Mouse (Mus musculus) cortical plate, adult 2 months (tissue): ENCODE results near the gene Gria1. TPM values are rescaled to one million over a fixed set of nuclear protein-coding genes. Genes with fewer than 3 reads are reported as not detected.

Experiments used
- H3K27ac ChIP-seq: fragments of 200-500 bp; 2 replicates; pipeline ENCODE4 v1.5.1; 2012; ENCODE audit warnings: low read length, control low read depth, inconsistent platforms; ENCODE audit not compliant: insufficient read depth
- H3K4me1 ChIP-seq: fragments of 200-500 bp; 2 replicates; pipeline ENCODE4 v1.6.1; 2011; ENCODE audit warnings: low read length; ENCODE audit not compliant: control insufficient read depth, insufficient read depth
- H3K4me3 ChIP-seq: fragments of 200-500 bp; 2 replicates; pipeline ENCODE4 v1.5.1; 2011; ENCODE audit warnings: mild to moderate bottlenecking, low read length, control low read depth; ENCODE audit not compliant: insufficient read depth
- CTCF ChIP-seq: fragments of 200-500 bp; IDR thresholded peaks from 2 replicates; pipeline ENCODE4 v1.5.1; 2011; ENCODE audit warnings: mild to moderate bottlenecking, control low read depth, low read length; ENCODE audit not compliant: insufficient read depth; ENCODE audit errors: extremely low read depth
- POLR2A ChIP-seq: fragments of 200-500 bp; IDR thresholded peaks from 2 replicates; pipeline ENCODE4 v1.6.1; 2011; ENCODE audit warnings: mild to moderate bottlenecking, low read length, control low read depth; ENCODE audit not compliant: insufficient read depth; ENCODE audit errors: extremely low read depth
- polyA plus RNA-seq: library from polyadenylated mRNA; depleted of rRNA; stranded (reverse); fragments of >200 nt; gene quantifications from 2 replicates; pipeline ENCODE4 v1.2.3, GENCODE M21; 2012

The Gria1 gene
- polyA plus RNA-seq, 1 experiment, result 100.0 TPM

DNA sequence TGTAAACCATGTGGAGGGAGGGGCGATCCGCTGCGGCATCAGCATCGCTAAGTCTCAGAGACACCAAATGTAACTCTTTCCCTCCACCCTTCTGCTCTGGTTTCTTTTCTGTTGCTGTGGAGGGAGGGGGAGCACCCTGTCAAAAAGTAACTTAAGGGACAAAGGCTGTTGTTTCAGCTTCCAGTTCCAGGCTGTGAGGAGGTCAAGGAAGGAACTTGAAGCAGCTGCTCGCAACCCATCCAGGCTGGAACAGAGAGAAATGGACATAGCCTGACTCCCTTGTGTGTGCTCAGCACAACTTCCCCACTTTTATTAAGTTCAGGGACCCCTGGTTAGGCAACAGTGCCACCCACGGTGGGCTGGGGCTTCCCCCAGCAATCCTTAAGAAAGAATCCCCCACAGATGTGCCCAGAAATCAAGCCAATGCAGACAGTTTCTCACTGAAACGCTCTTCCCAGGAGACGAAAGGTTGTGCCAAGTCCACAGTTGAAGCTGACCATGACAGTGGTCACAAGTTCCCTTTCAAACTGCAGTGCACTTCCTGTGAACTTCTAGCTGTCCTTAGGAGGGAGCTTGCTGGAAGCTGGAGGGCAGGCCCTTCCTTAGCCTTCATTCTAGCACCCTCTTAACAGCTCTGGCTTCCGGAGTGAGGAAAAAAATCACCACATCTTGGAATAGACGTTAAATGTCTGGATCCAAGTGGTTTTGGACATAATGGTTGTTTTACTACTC lies 190.2 kb downstream of the Gria1 start:
- Histone ChIP-seq H3K27ac (no peak overlapping the region), H3K4me3 (no peak overlapping the region), H3K4me1 (no peaks in the 10 kb centered on the region; the same call in 1 of the 2 replicates)
- TF ChIP-seq CTCF (no peak), POLR2A (no peak)

DNA sequence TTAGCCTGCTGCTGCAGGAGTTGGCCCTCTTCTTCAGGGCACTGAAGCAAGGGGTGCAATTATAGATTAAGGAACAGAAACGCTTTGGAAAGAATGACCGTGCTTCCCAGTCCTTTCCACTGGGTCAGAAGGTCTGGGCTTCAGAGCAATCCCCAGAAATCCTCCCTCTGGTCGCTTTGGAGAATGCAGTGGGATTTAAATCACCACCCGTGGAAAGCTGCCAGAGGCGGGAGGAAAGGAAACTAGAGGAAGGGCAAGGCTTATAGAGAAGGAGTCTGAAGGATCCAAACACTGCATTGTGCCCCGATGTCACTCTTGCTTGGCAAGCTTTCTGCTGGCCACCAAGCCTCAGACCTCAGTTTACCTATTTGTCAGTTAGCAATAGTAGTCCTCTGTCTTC lies 193.2 kb downstream of the Gria1 start:
- no peak for TF ChIP-seq POLR2A
- TF ChIP-seq CTCF, result no peak
- Histone ChIP-seq H3K4me3 (no peak overlapping the region), H3K27ac (no peak overlapping the region), H3K4me1 (peaks cover 1% of the 10 kb centered on the region; the same call in 1 of the 2 replicates)

DNA sequence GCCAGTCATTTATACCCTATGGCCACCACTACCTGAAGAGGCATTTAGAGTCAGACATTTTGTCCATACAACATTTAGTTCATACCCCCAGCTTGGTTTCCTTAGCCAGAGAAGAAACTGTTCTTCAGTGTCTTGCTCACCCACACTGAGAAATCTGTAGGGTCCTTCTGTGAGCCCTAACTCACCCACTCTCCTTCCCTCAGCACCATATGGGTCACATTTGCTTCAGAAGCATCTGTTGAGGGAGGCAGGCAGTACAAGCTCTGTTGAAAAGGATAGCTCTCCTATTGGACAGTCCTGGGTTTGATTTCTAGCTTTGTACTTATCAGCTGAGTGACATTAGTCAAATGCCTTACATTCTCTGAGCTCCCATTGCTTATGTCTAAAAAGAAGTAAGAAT lies 196.1 kb downstream of the Gria1 start:
- H3K27ac ChIP-seq, result no peak overlapping the region
- no peak overlapping the region for H3K4me3 ChIP-seq
- peaks cover 1% of the 10 kb centered on the region; the same call in 1 of the 2 replicates for H3K4me1 ChIP-seq
- TF ChIP-seq CTCF (no peak), POLR2A (no peak)

DNA sequence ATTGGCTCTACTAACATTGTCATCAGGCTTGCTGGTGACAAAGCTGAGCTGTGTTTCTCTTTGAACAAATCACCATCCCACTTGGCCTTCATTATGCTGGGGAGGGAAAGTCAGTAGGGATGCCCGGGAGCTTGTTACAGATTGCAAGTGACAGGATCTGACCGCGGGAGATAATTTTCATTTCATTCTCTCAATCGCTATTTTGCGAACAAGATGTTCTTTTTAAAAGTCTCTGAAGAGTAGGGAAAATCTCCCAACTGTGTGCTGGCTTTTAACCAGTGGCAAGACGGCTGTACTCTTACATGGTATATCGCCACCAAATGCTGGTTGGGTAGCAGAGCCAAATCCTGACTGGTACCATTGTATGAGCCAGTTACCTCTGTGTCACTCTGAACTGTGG lies 202.9 kb downstream of the Gria1 start:
- Histone ChIP-seq H3K4me3 (no peak overlapping the region), H3K4me1 (peaks cover 6% of the 10 kb centered on the region), H3K27ac (no peak overlapping the region)
- TF ChIP-seq CTCF (no peak), POLR2A (no peak)

DNA sequence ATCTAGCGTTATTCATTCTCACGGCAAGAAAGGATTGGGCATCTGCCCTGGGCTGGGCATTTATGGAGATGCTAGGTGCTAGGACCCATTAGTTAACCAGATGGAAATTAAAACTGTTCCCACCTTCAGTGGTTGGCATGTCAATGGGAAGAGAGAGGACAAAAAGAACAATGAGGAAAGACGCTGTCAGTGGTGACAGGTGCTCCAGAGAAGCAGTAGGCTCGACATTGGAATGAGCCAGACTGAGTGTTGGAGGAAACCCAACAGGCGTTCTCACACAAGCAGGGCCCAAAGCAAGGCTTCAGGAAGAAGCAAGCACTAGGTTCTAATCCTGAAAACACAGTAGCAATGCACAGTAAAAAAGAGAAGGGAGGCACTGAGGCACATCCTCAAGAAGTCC lies 203.4 kb downstream of the Gria1 start:
- Histone ChIP-seq H3K4me3 (no peak overlapping the region), H3K4me1 (peaks cover 6% of the 10 kb centered on the region), H3K27ac (no peak overlapping the region)
- TF ChIP-seq CTCF (no peak), POLR2A (no peak)

DNA sequence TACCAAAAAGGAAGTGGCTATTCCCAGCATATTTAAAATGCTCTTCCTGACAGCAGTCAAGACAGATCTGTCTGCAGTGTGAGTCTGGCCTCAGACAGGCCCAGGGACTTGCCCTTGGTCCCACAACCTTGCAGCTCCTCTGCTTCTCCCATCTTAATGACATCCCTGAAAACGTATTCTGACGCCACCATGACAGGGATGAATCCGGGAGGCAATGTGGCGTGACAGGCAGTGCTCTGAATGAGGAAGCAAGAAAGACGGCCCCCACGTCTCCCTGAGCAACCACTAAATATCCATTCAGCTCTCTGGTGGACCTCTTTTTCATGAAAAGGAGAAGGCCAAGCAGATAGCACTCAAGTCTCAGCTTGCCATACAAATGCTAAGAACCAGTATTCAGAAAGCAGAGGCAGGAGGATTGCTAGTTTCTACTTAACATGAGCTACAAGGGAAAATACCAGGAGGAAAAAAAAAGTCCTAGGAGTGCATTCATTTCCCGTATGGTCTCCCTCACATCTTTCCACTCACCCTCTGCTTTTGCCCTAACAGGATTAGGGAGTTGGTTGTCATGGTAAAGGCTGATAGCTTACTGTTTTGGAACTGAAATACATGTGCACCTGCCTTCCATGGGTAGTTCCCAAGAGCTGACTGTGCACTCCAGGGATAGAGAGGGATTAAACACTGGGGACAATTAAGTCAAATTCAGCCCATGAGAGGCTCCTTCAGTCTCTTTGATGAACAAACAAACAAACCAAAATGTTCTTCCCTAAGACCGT lies 211.8 kb downstream of the Gria1 start:
- Histone ChIP-seq H3K27ac (no peak overlapping the region), H3K4me1 (peaks cover 2% of the 10 kb centered on the region; the same call in 1 of the 2 replicates), H3K4me3 (no peak overlapping the region)
- TF ChIP-seq POLR2A (no peak), CTCF (no peak)

DNA sequence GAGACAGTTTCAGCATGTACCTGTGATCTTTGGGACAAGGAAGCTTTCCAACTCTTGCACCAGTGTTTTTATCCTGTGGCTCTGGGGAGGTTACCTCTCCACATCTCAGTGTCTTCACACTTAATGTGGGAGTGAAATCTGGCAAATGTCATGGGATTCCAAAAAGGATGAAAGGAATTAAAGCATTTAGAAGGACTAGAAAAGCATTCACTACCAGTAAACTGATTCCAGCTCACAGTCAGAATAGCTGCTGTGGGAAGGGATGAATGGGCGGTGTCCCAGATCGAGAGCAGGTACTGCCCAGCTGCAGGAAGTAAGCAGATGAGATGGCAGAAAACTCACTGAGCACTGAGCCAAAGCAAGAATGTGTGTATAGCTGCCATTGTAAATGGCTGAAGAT lies 224.3 kb downstream of the Gria1 start:
- Histone ChIP-seq H3K27ac (no peak overlapping the region), H3K4me3 (no peak overlapping the region), H3K4me1 (peaks cover 11% of the 10 kb centered on the region)
- TF ChIP-seq POLR2A (no peak), CTCF (no peak)

DNA sequence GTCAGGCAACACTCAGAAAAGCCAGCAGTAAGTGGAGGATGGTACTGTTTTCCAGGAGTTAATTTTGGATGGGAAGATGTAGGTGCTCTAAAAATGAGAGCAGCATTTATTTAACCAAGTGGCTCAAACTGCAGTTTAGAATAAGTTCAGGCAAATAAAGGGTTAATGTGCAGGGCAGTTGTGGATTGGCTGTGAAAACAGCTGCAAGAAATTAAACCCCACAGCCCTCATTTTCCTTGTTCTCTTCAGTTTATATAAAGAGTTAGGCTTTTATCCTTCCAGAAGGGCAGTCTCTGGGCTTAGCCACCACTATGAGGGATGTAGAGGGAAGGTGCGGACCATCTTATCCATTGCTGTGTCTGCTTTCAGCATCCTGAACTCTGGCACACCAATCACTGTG lies 225.2 kb downstream of the Gria1 start:
- TF ChIP-seq POLR2A (no peak), CTCF (no peak)
- Histone ChIP-seq H3K27ac (no peak overlapping the region), H3K4me1 (peaks cover 11% of the 10 kb centered on the region), H3K4me3 (no peak overlapping the region)

DNA sequence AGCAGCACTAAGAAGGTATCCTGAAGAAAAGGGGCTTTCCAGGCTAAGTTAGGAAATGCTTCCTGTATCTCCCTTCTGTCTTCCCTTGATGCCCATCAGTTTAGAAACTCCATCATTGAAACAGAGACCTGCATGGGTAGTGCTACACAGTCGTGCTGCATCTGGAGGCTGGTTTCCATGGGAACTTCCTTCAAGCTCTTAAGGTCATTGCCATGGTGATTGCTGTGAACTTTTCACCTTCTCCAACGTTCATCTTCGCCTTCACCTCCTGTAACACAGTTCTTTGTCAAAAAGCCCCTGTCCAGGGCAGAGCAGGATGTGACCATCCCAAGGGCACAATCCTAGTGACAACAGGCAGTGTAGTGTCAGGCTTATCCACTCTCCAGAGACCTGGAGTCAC lies 228.6 kb downstream of the Gria1 start:
- Histone ChIP-seq H3K4me3 (no peak overlapping the region), H3K4me1 (peaks cover 11% of the 10 kb centered on the region), H3K27ac (no peak overlapping the region)
- no peak for TF ChIP-seq POLR2A
- no peak for TF ChIP-seq CTCF

DNA sequence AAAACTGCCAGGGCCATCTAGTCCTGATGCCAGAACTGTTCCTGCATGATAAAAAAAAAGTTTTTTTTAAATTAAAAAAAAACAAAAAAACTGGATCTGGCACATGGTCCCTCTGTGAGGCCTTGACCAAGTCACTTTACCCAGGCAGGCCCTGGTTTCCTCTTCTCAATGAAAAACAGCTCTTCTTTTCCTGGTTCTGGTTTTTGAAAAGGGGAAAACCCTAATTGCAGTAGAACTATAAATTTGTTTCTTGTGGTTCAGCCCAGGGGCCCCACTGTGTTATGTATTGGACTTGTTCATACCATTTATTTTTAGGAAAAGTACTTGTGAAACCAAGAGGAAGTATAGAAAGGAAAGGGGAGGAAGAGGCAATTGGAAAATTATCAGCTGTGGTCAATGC lies 232.6 kb downstream of the Gria1 start:
- Histone ChIP-seq H3K4me1 (peaks cover 8% of the 10 kb centered on the region; the same call in 1 of the 2 replicates), H3K4me3 (no peak overlapping the region), H3K27ac (no peak overlapping the region)
- TF ChIP-seq CTCF (no peak), POLR2A (no peak)
